Comparison of ENCODE assay signal across 12 mouse cellular contexts in genomic region chr17:85034068-85034467, GRCm38 (mm10). TPM values are rescaled to one million over a fixed set of nuclear protein-coding genes. Genes with fewer than 3 reads are reported as not detected.
DNase-seq lines count a peak whose midpoint lies in the region; ATAC-seq and TF ChIP-seq lines count a peak whose summit lies in the region.
"Had no signal": no experiment of that assay in that cellular context is flagged by ENCODE, and none has a peak within 500 bp of the region (broad histone marks: within the 10 kb centered on the region; RNA-seq: fewer than 3 reads in every experiment).

No protein-coding gene starts in this region.

- H3K4me2 ChIP-seq in lung, postnatal 0 days (replicated peaks; ENCODE audit: low read depth, low read length), result no peak overlapping the region

- TF ChIP-seq CTCF in lung, postnatal 0 days (IDR thresholded peaks at IDR 0.05), result no peak
- no peak for TF ChIP-seq CTCF in cortical plate, adult 2 months (IDR thresholded peaks at IDR 0.05; ENCODE audit: extremely low read depth, insufficient read depth, low read length)
- TF ChIP-seq CTCF in gastrocnemius, adult 2 months (IDR thresholded peaks at IDR 0.05), result no peak

- WGBS in lung, postnatal 0 days, result 35% methylated on average over 11 of the region's 11 CpGs

- H3K9ac ChIP-seq in lung, postnatal 0 days (replicated peaks; ENCODE audit: low read depth), result no peak overlapping the region
- H3K9ac ChIP-seq: liver, embryonic 14.5 days had no signal

- TF ChIP-seq POLR2A in cortical plate, adult 2 months (IDR thresholded peaks at IDR 0.05; ENCODE audit: extremely low read depth, insufficient read depth, low read length), result no peak; the same call in 1 of the 2 replicates

- no peaks in the 10 kb centered on the region for H3K27me3 ChIP-seq in lung, postnatal 0 days (replicated peaks; ENCODE audit: insufficient read depth, low read length)
- H3K27me3 ChIP-seq: CH12.LX had no signal

- peak; percentile 67 for DNase-seq in heart, adult 11 months
- DNase-seq in heart, postnatal 4 days, result no peak
- no peak for DNase-seq in lung, postnatal 0 days (ENCODE audit: low spot score)
- no peak for DNase-seq in lung, postnatal 14 days
- DNase-seq in right cerebral cortex, postnatal 25 days, result peak; percentile 39
- DNase-seq in gastrocnemius, adult 2 months, result no peak
- no peak for DNase-seq in gastrocnemius, postnatal 25 days

- TF ChIP-seq EP300 in lung, postnatal 0 days (IDR thresholded peaks at IDR 0.05), result no peak

- no peaks in the 10 kb centered on the region for H3K9me3 ChIP-seq in lung, postnatal 0 days (ENCODE audit: low read length)

- no peaks in the 10 kb centered on the region for H3K4me1 ChIP-seq in lung, postnatal 0 days (ENCODE audit: insufficient read depth, low read depth, low read length)
- no peaks in the 10 kb centered on the region for H3K4me1 ChIP-seq in cortical plate, adult 2 months (ENCODE audit: control insufficient read depth, insufficient read depth, low read length)

- H3K27ac ChIP-seq in lung, postnatal 0 days (ENCODE audit: low read length), result no peak overlapping the region
- H3K27ac ChIP-seq in cortical plate, adult 2 months (ENCODE audit: insufficient read depth, low read length), result no peak overlapping the region
- H3K27ac ChIP-seq in gastrocnemius, adult 2 months, result no peak overlapping the region
- H3K27ac ChIP-seq: liver, embryonic 14.5 days had no signal

- ATAC-seq in lung, postnatal 0 days, result peak; percentile 44; the same call in 1 of the 2 replicates

- no peak overlapping the region for H3K4me3 ChIP-seq in lung, postnatal 0 days (ENCODE audit: low read depth, low read length)
- peak overlapping the region; percentile 31 for H3K4me3 ChIP-seq in cortical plate, adult 2 months (ENCODE audit: insufficient read depth, low read length)
- H3K4me3 ChIP-seq in gastrocnemius, adult 2 months, result no peak overlapping the region
- H3K4me3 ChIP-seq: erythroblast, embryonic 14.5 days had no signal

- intact Hi-C loops in gastrocnemius, adult 2 months (cut with DNase I), result no loop called here

- no peaks in the 10 kb centered on the region for H3K36me3 ChIP-seq in lung, postnatal 0 days (ENCODE audit: insufficient read depth, low read length)

RNA-seq across cellular contexts. Expression of gene Slc3a1, which starts 5.9 kb away (rescaled TPM):
- total RNA-seq in heart, postnatal 4 days (2021), result under 1 TPM; 0.16 to 0.26 TPM
- polyA plus RNA-seq in lung, postnatal 0 days (2015; fragmentation: Nextera tagmentation; extraction: Ambion mirVana), result 0.16 and 0.25 TPM in 2 replicates
- polyA plus RNA-seq in cortical plate, adult 2 months (2012; rRNA removed), result 0.10 and 0.26 TPM in 2 replicates
- not detected for total RNA-seq in gastrocnemius, adult 2 months (2021)
- under 1 TPM in 1 of 2 experiments, not detected in 1; 0.16 TPM for total RNA-seq in gastrocnemius, postnatal 25 days (2021)
- polyA plus RNA-seq: erythroblast, embryonic 14.5 days; heart, postnatal 0 days had no signal

RNA-seq across cellular contexts. Expression of gene Prepl, which starts 56.0 kb away (rescaled TPM):
- total RNA-seq in heart, postnatal 4 days (2021), result 100 to 1,000 TPM; 117 to 118 TPM
- polyA plus RNA-seq in lung, postnatal 0 days (2015; fragmentation: Nextera tagmentation; extraction: Ambion mirVana), result 9.4 and 11.0 TPM in 2 replicates
- 259 and 262 TPM in 2 replicates for polyA plus RNA-seq in cortical plate, adult 2 months (2012; rRNA removed)
- 10 to 100 TPM; 20.4 to 29.6 TPM for total RNA-seq in gastrocnemius, adult 2 months (2021)
- 10 to 100 TPM; 35.7 to 38.1 TPM for total RNA-seq in gastrocnemius, postnatal 25 days (2021)

RNA-seq across cellular contexts. Expression of gene Camkmt, which starts 56.3 kb away (rescaled TPM):
- 1 to 10 TPM; 4.1 to 5.3 TPM for total RNA-seq in heart, postnatal 4 days (2021)
- polyA plus RNA-seq in lung, postnatal 0 days (2015; fragmentation: Nextera tagmentation; extraction: Ambion mirVana), result 3.2 and 5.3 TPM in 2 replicates
- 6.8 and 7.0 TPM in 2 replicates for polyA plus RNA-seq in cortical plate, adult 2 months (2012; rRNA removed)
- total RNA-seq in gastrocnemius, adult 2 months (2021), result under 1 TPM; 0.84 TPM
- total RNA-seq in gastrocnemius, postnatal 25 days (2021), result 1 to 10 TPM; 1.3 to 1.4 TPM

Comparison
In these comparisons a context has a peak if more than half of its experiments do, and no peak if none do; other contexts are left out.
1. DNase-seq: peak in heart, adult 11 months (single experiment) and right cerebral cortex, postnatal 25 days (single experiment); none in heart, postnatal 4 days (single experiment), lung, postnatal 0 days (single experiment), lung, postnatal 14 days (single experiment), gastrocnemius, adult 2 months (single experiment) and gastrocnemius, postnatal 25 days (single experiment).